Mouse (Mus musculus) cerebellum, adult 2 months (tissue): ENCODE measurements at regions not wholly inside any gene's neighbourhood (a gene's known extent, or its start where the extent isn't known, plus 50 kb on each side); places are given as distances from the start of the nearest gene placed in this dataset.

Source experiments
- DNase-seq, 2 experiments: peaks; one replicate each; pipeline ENCODE4 v3.0.0; 2021
- H3K27ac ChIP-seq: fragments of 200-500 bp; 2 replicates; pipeline ENCODE4 v1.5.1; 2012; ENCODE audit warnings: low read length, control low read depth, inconsistent platforms; ENCODE audit not compliant: insufficient read depth
- H3K27me3 ChIP-seq: fragments of 200-500 bp; 2 replicates; pipeline ENCODE4 v1.6.1; 2012; ENCODE audit warnings: inconsistent platforms, mild to moderate bottlenecking, low read length, moderate library complexity; ENCODE audit not compliant: control insufficient read depth, insufficient read depth
- H3K4me1 ChIP-seq: fragments of 200-500 bp; 2 replicates; pipeline ENCODE4 v1.6.1; 2011; ENCODE audit warnings: low read length; ENCODE audit not compliant: control insufficient read depth, insufficient read depth
- H3K4me3 ChIP-seq: fragments of 200-500 bp; replicated peaks from 2 replicates; pipeline ENCODE3; 2011; ENCODE audit warnings: mild to moderate bottlenecking, low read depth, low read length, control low read depth; ENCODE audit not compliant: insufficient read depth
- CTCF ChIP-seq: fragments of 200-500 bp; IDR thresholded peaks from 2 replicates; pipeline ENCODE4 v1.5.1; 2011; ENCODE audit warnings: low read depth, mild to moderate bottlenecking, control low read depth, low read length, moderate library complexity, borderline replicate concordance; ENCODE audit not compliant: insufficient read depth
- POLR2A ChIP-seq: fragments of 200-500 bp; IDR thresholded peaks from 2 replicates; pipeline ENCODE4 v1.6.1; 2011; ENCODE audit warnings: low read length, control low read depth, borderline replicate concordance; ENCODE audit not compliant: insufficient read depth
- WGBS: fragments of 180-500 bp; shearing (Covaris S2); methylation state at CpG from one replicate; pipeline ENCODE4 v1.1.7; 2018; 5-methylcytosine and 5-hydroxymethylcytosine counted together

GRCm38 (mm10) chr14:71199178-71199879 is 599.7 kb upstream of the Fam160b2 start:
- DNase-seq: no peak
- TF ChIP-seq CTCF: no peak
- no peak for TF ChIP-seq POLR2A
- Histone ChIP-seq H3K4me1 (no peaks in the 10 kb centered on the region), H3K4me3 (no peak overlapping the region), H3K27me3 (no peaks in the 10 kb centered on the region; the same call in 1 of the 2 replicates), H3K27ac (no peak overlapping the region)
- WGBS: 76% methylated on average over 9 of the region's 9 CpGs

- Histone ChIP-seq H3K4me1 (no peaks in the 10 kb centered on the region), H3K27me3 (no peaks in the 10 kb centered on the region; the same call in 1 of the 2 replicates), H3K4me3 (no peak overlapping the region), H3K27ac (no peak overlapping the region)
- DNase-seq: no peak
- no peak for TF ChIP-seq POLR2A
- TF ChIP-seq CTCF: no peak
- WGBS: 99% methylated on average over 2 of the region's 2 CpGs
Measured at GRCm38 (mm10) chr14:71194219-71194618, 594.6 kb upstream of the Fam160b2 start.

GRCm38 (mm10) chr14:71192486-71192885 is 592.9 kb upstream of the Fam160b2 start:
- WGBS: 39% methylated on average over 5 of the region's 5 CpGs
- H3K4me1 ChIP-seq: no peaks in the 10 kb centered on the region
- H3K27ac ChIP-seq: no peak overlapping the region
- TF ChIP-seq POLR2A (no peak), CTCF (no peak)
- no peak overlapping the region for H3K4me3 ChIP-seq
- no peaks in the 10 kb centered on the region for H3K27me3 ChIP-seq
- DNase-seq: no peak

GRCm38 (mm10) chr14:71189360-71189759 is 589.7 kb upstream of the Fam160b2 start:
- DNase-seq: no peak
- H3K4me3 ChIP-seq: no peak overlapping the region
- H3K4me1 ChIP-seq: no peaks in the 10 kb centered on the region
- 75% methylated on average over 2 of the region's 2 CpGs for WGBS
- H3K27ac ChIP-seq: no peak overlapping the region
- H3K27me3 ChIP-seq: no peaks in the 10 kb centered on the region
- TF ChIP-seq POLR2A (no peak), CTCF (no peak)

GRCm38 (mm10) chr14:71177341-71177740 is 577.7 kb upstream of the Fam160b2 start:
- Histone ChIP-seq H3K27ac (no peak overlapping the region), H3K4me1 (no peaks in the 10 kb centered on the region), H3K27me3 (no peaks in the 10 kb centered on the region), H3K4me3 (no peak overlapping the region)
- TF ChIP-seq CTCF (no peak), POLR2A (no peak)
- 42% methylated on average over 6 of the region's 6 CpGs for WGBS
- DNase-seq: no peak

- TF ChIP-seq POLR2A (no peak), CTCF (no peak)
- WGBS: 71% methylated on average over 2 of the region's 2 CpGs
- no peak overlapping the region for H3K27ac ChIP-seq
- no peak overlapping the region for H3K4me3 ChIP-seq
- no peak for DNase-seq
- no peaks in the 10 kb centered on the region for H3K4me1 ChIP-seq
- no peaks in the 10 kb centered on the region for H3K27me3 ChIP-seq
Measured at GRCm38 (mm10) chr14:71174175-71174574, 574.5 kb upstream of the Fam160b2 start.

- TF ChIP-seq POLR2A (no peak), CTCF (no peak)
- Histone ChIP-seq H3K4me1 (no peaks in the 10 kb centered on the region), H3K4me3 (no peak overlapping the region), H3K27me3 (no peaks in the 10 kb centered on the region), H3K27ac (no peak overlapping the region)
- 35% methylated on average over 2 of the region's 2 CpGs for WGBS
- DNase-seq: no peak
Measured at GRCm38 (mm10) chr14:71159556-71159955, 559.9 kb upstream of the Fam160b2 start.

GRCm38 (mm10) chr14:71142465-71142864 is 542.8 kb upstream of the Fam160b2 start:
- DNase-seq: no peak
- no peaks in the 10 kb centered on the region for H3K4me1 ChIP-seq
- H3K27me3 ChIP-seq: no peaks in the 10 kb centered on the region
- no peak overlapping the region for H3K27ac ChIP-seq
- no peak for TF ChIP-seq CTCF
- H3K4me3 ChIP-seq: no peak overlapping the region
- 95% methylated on average over 1 of the region's 1 CpGs for WGBS
